Mouse (Mus musculus): Measurements from ENCODE around the gene Zbp1. TPM values are rescaled to one million over a fixed set of nuclear protein-coding genes. Genes with fewer than 3 reads are reported as not detected.

Gene Zbp1
- polyA plus RNA-seq, 1 experiment, result 0.08 TPM

DNA sequence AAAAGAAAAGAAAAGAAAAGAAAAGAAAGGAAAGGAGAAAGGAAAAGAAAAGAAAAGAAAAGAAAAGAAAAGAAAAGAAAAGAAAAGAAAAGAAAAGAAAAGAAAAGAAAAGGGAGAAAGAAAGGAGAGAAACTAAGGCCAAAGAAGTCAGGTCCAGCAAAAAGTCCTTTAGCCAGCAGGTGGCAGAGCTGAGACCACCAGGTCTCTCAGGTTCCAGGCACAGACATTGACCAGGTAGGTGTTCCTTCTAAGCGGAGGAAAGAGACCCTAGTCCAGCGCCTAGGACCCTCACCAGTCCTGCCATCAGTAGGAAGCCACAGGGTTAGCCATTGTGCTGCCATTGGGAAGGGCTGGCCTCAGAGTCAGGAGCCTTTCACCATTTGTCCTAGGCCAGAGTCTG lies 54.4 kb downstream of the Zbp1 start:
- Histone ChIP-seq H3K79me3 (ENCODE audit: low read depth) (no peaks in the 10 kb centered on the region), H3K79me2 (ENCODE audit: control insufficient read depth, insufficient read depth) (no peaks in the 10 kb centered on the region), H3K4me3 (ENCODE audit: insufficient read depth, poor library complexity, severe bottlenecking) (no peak overlapping the region), H3ac (ENCODE audit: control insufficient read depth, insufficient read length, low read depth) (no peak overlapping the region), H3K27me3 (ENCODE audit: control insufficient read depth, insufficient read depth, insufficient read length) (peaks cover 43% of the 10 kb centered on the region), H3K36me3 (ENCODE audit: control insufficient read depth, insufficient read depth) (no peaks in the 10 kb centered on the region)
- TF ChIP-seq MAX (IDR thresholded peaks at IDR 0.05) (no peak), CTCF (IDR thresholded peaks at IDR 0.05; ENCODE audit: control insufficient read depth, insufficient read depth, insufficient read length) (no peak), MYOG (IDR thresholded peaks at IDR 0.05; ENCODE audit: control insufficient read depth, extremely low read depth, insufficient read length) (no peak), MYOD1 (IDR thresholded peaks at IDR 0.05; ENCODE audit: control insufficient read depth, insufficient read length, low read depth) (no peak), FOSL1 (IDR thresholded peaks at IDR 0.05; ENCODE audit: insufficient read depth, low read length, poor library complexity, severe bottlenecking) (no peak), CEBPB (IDR thresholded peaks at IDR 0.05; ENCODE audit: low read depth) (no peak), USF1 (IDR thresholded peaks at IDR 0.05; ENCODE audit: low read depth) (no peak)

DNA sequence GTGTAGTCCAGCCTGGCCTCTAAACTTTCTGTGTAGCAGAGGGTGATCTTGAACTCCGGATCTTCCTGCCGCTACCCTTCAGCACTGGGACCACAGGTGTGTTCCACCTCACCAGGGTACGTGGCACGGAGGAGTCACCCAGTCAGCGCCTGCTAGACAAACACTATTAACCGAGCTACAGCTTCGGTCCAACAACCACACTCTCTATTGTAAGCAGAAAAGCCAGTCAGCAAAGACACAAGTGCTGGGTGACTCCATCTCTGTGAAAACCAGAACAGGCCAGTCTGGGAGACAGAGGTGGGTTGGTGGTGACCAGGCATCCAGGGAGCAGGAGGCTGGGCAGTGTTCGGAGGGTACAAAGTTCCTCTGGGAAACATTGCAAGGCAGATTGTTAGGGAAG lies 55.3 kb downstream of the Zbp1 start:
- no peak overlapping the region for H3K4me3 ChIP-seq (ENCODE audit: insufficient read depth, poor library complexity, severe bottlenecking)
- no peak overlapping the region for H3ac ChIP-seq (ENCODE audit: control insufficient read depth, insufficient read length, low read depth)
- no peaks in the 10 kb centered on the region for H3K79me2 ChIP-seq (ENCODE audit: control insufficient read depth, insufficient read depth)
- no peaks in the 10 kb centered on the region for H3K36me3 ChIP-seq (ENCODE audit: control insufficient read depth, insufficient read depth)
- no peaks in the 10 kb centered on the region for H3K79me3 ChIP-seq (ENCODE audit: low read depth)
- H3K27me3 ChIP-seq (ENCODE audit: control insufficient read depth, insufficient read depth, insufficient read length), result peaks cover 37% of the 10 kb centered on the region
- TF ChIP-seq FOSL1 (IDR thresholded peaks at IDR 0.05; ENCODE audit: insufficient read depth, low read length, poor library complexity, severe bottlenecking) (no peak), USF1 (IDR thresholded peaks at IDR 0.05; ENCODE audit: low read depth) (no peak), MAX (IDR thresholded peaks at IDR 0.05) (no peak), MYOG (IDR thresholded peaks at IDR 0.05; ENCODE audit: control insufficient read depth, extremely low read depth, insufficient read length) (no peak), CEBPB (IDR thresholded peaks at IDR 0.05; ENCODE audit: low read depth) (no peak), MYOD1 (IDR thresholded peaks at IDR 0.05; ENCODE audit: control insufficient read depth, insufficient read length, low read depth) (no peak), CTCF (IDR thresholded peaks at IDR 0.05; ENCODE audit: control insufficient read depth, insufficient read depth, insufficient read length) (no peak)

DNA sequence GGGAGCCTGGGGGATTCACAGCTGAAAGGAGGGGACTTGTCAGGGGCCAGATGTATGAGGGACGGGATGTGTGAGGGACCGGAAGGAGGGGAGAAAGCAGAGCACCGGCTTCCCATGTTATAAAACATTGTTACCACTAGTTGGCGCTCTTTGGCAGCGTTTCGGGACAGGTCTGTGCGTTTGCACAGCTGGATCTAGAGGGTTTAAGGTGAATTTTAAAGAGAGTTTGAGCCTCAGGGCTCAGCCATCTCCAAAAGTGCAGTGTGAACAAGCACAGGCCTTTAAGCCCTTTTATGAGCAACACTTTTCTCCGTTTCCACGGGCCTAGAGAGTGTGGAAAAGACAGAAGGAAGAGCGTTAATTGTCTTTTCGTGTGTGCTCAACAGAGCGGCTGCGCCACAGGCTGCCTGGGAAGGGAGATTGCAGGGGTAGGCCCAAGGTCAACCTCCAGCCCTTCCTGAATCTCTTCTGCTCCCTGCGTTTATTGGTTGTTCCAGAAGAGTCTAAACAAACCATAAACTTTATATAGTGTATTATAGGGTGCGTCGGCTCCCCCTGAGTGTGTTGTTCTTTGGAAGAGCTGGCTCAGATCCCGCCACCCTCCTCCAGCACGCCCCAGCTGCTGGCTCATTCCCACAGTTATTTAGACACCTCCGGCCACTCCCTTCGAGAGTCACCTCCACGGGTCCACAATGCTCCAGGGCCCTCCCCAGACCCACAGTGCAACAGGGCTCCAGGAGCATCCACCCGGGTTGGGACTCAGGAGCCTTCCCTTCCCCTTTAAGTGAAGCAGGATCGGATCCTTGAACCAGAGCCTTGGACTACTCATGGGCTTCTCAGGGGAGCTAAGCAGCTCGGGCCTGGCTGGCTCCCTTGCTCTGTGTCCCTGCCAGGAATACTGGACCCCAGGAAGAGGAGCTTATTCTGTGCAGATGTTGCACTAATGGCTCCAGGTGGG lies 59.1 kb downstream of the Zbp1 start:
- TF ChIP-seq MYOD1 (IDR thresholded peaks at IDR 0.05; ENCODE audit: control insufficient read depth, insufficient read length, low read depth) (no peak), MAX (IDR thresholded peaks at IDR 0.05) (no peak), CTCF (IDR thresholded peaks at IDR 0.05; ENCODE audit: control insufficient read depth, insufficient read depth, insufficient read length) (peak; percentile 53), FOSL1 (IDR thresholded peaks at IDR 0.05; ENCODE audit: insufficient read depth, low read length, poor library complexity, severe bottlenecking) (no peak), MYOG (IDR thresholded peaks at IDR 0.05; ENCODE audit: control insufficient read depth, extremely low read depth, insufficient read length) (no peak)
- H3K4me3 ChIP-seq (ENCODE audit: insufficient read depth, poor library complexity, severe bottlenecking), result no peak overlapping the region
- H3K27me3 ChIP-seq (ENCODE audit: control insufficient read depth, insufficient read depth, insufficient read length), result peaks cover 37% of the 10 kb centered on the region
- H3K79me3 ChIP-seq (ENCODE audit: low read depth), result no peaks in the 10 kb centered on the region
- no peaks in the 10 kb centered on the region for H3K79me2 ChIP-seq (ENCODE audit: control insufficient read depth, insufficient read depth)
- no peaks in the 10 kb centered on the region for H3K36me3 ChIP-seq (ENCODE audit: control insufficient read depth, insufficient read depth)
- no peak overlapping the region for H3ac ChIP-seq (ENCODE audit: control insufficient read depth, insufficient read length, low read depth)

DNA sequence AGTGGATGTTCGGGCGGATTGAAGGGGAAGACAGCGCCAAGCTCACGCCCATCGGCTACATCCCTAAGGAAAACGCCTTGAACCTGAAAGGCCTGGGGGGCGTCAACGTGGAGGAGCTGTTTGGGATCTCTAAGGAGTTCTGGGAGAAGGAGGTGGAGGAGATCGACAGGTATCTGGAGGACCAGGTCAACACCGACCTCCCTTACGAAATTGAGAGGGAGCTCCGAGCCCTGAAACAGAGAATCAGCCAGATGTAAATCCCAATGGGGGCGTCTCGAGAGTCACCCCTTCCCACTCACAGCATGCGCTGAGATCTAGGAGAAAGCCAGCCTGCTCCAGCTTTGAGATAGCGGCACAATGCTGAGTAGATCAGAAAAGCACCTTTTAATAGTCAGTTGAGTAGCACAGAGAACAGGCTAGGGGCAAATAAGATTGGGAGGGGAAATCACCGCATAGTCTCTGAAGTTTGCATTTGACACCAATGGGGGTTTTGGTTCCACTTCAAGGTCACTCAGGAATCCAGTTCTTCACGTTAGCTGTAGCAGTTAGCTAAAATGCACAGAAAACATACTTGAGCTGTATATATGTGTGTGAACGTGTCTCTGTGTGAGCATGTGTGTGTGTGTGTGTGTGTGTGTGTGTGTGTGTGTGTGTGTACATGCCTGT lies 60.2 kb downstream of the Zbp1 start:
- no peaks in the 10 kb centered on the region for H3K79me3 ChIP-seq (ENCODE audit: low read depth)
- no peaks in the 10 kb centered on the region for H3K79me2 ChIP-seq (ENCODE audit: control insufficient read depth, insufficient read depth)
- H3K4me3 ChIP-seq (ENCODE audit: insufficient read depth, poor library complexity, severe bottlenecking), result no peak overlapping the region
- H3ac ChIP-seq (ENCODE audit: control insufficient read depth, insufficient read length, low read depth), result no peak overlapping the region
- peaks cover 40% of the 10 kb centered on the region for H3K27me3 ChIP-seq (ENCODE audit: control insufficient read depth, insufficient read depth, insufficient read length)
- no peak for TF ChIP-seq USF1 (IDR thresholded peaks at IDR 0.05; ENCODE audit: low read depth)
- TF ChIP-seq MYOG (IDR thresholded peaks at IDR 0.05; ENCODE audit: control insufficient read depth, extremely low read depth, insufficient read length), result no peak
- no peak for TF ChIP-seq MAX (IDR thresholded peaks at IDR 0.05)
- no peak for TF ChIP-seq FOSL1 (IDR thresholded peaks at IDR 0.05; ENCODE audit: insufficient read depth, low read length, poor library complexity, severe bottlenecking)
- no peak for TF ChIP-seq CTCF (IDR thresholded peaks at IDR 0.05; ENCODE audit: control insufficient read depth, insufficient read depth, insufficient read length)
- no peak for TF ChIP-seq CEBPB (IDR thresholded peaks at IDR 0.05; ENCODE audit: low read depth)
- no peak for TF ChIP-seq MYOD1 (IDR thresholded peaks at IDR 0.05; ENCODE audit: control insufficient read depth, insufficient read length, low read depth)
- H3K36me3 ChIP-seq (ENCODE audit: control insufficient read depth, insufficient read depth), result no peaks in the 10 kb centered on the region

DNA sequence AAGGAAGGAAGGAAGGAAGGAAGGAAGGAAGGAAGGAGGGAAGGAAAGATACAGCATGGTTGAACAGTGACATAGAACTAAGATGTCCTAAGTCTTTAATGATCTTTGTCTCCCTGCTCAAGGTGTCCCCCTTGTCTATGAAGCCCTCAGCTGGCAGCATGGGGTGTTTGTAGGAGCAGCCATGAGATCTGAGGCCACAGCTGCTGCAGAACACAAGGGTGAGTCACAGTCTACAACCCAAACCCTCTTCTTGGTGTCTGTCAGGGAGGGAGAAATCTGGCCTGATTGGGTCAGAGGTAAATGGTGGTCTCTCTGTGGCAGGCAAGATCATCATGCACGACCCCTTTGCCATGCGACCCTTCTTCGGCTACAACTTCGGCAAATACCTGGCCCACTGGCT lies 60.9 kb downstream of the Zbp1 start:
- Histone ChIP-seq H3K4me3 (ENCODE audit: insufficient read depth, poor library complexity, severe bottlenecking) (no peak overlapping the region), H3K36me3 (ENCODE audit: control insufficient read depth, insufficient read depth) (no peaks in the 10 kb centered on the region), H3ac (ENCODE audit: control insufficient read depth, insufficient read length, low read depth) (no peak overlapping the region), H3K79me2 (ENCODE audit: control insufficient read depth, insufficient read depth) (no peaks in the 10 kb centered on the region), H3K27me3 (ENCODE audit: control insufficient read depth, insufficient read depth, insufficient read length) (peaks cover 42% of the 10 kb centered on the region), H3K79me3 (ENCODE audit: low read depth) (no peaks in the 10 kb centered on the region)
- TF ChIP-seq MYOG (IDR thresholded peaks at IDR 0.05; ENCODE audit: control insufficient read depth, extremely low read depth, insufficient read length), result no peak
- TF ChIP-seq USF1 (IDR thresholded peaks at IDR 0.05; ENCODE audit: low read depth), result no peak
- no peak for TF ChIP-seq CTCF (IDR thresholded peaks at IDR 0.05; ENCODE audit: control insufficient read depth, insufficient read depth, insufficient read length)
- TF ChIP-seq CEBPB (IDR thresholded peaks at IDR 0.05; ENCODE audit: low read depth), result no peak
- TF ChIP-seq MAX (IDR thresholded peaks at IDR 0.05), result no peak
- TF ChIP-seq FOSL1 (IDR thresholded peaks at IDR 0.05; ENCODE audit: insufficient read depth, low read length, poor library complexity, severe bottlenecking), result no peak
- TF ChIP-seq MYOD1 (IDR thresholded peaks at IDR 0.05; ENCODE audit: control insufficient read depth, insufficient read length, low read depth), result no peak

Measured in C2C12 (cell line).